ENCODE assay signal across 24 mouse cellular contexts in the genomic region with DNA sequence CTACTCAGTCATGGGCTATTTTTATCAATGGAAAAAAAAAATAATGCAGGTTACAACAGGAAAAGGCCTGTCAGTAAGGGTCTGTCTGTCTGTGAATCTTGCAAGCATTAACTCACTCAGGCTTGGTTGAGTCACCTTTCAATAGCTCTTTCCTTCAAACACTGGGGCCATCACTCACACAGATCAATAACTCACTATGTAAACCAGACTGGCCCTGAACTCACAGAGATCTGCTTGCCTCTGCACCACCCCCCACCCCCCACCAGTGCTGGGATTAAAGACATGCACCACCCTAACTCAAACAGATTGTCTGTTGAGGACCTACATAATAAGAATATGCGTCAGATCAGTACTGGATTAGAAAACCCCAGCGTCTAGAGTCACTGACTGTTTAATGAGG.
"Had no signal": no experiment of that assay in that cellular context is flagged by ENCODE, and none has a peak within 500 bp of the region (broad histone marks: within the 10 kb centered on the region; RNA-seq: fewer than 3 reads in every experiment).

No protein-coding gene starts in this region.

- H3K9ac ChIP-seq: heart, embryonic 12.5 days; hindbrain, embryonic 12.5 days; hindbrain, embryonic 15.5 days; kidney, embryonic 15.5 days; limb, embryonic 13.5 days; limb, embryonic 15.5 days had no signal

- H3K4me2 ChIP-seq: heart, embryonic 12.5 days; hindbrain, embryonic 12.5 days; hindbrain, embryonic 15.5 days; kidney, embryonic 15.5 days; limb, embryonic 13.5 days; limb, embryonic 15.5 days had no signal

- H3K9me3 ChIP-seq: heart, embryonic 10.5 days; heart, embryonic 12.5 days; hindbrain, embryonic 12.5 days; kidney, embryonic 15.5 days; limb, embryonic 13.5 days; limb, embryonic 15.5 days had no signal

- H3K27ac ChIP-seq: gastrocnemius, adult 2 months; heart, embryonic 10.5 days; hindbrain, embryonic 12.5 days; hindbrain, embryonic 15.5 days; hindbrain, postnatal 0 days; kidney, embryonic 15.5 days; kidney, postnatal 0 days; limb, embryonic 13.5 days; limb, embryonic 15.5 days had no signal

- DNase-seq: gastrocnemius, adult 2 months; gastrocnemius, postnatal 10 days; gastrocnemius, postnatal 25 days; heart, adult 18-20 months; heart, postnatal 10 days; kidney, adult 11 months; kidney, adult 2 months; kidney, adult 9 months; kidney, postnatal 14 days; kidney, postnatal 36 days; layer of hippocampus, adult 9-11 months; layer of hippocampus, postnatal 36 days; left cerebral cortex, postnatal 4 days had no signal

- H3K27me3 ChIP-seq: heart, embryonic 12.5 days; hindbrain, embryonic 12.5 days; hindbrain, embryonic 15.5 days; kidney, embryonic 15.5 days; limb, embryonic 13.5 days; limb, embryonic 15.5 days had no signal

- ATAC-seq: forebrain, embryonic 16.5 days; hindbrain, postnatal 0 days; intestine, embryonic 16.5 days had no signal

- H3K4me1 ChIP-seq: heart, embryonic 10.5 days; heart, embryonic 12.5 days; hindbrain, embryonic 12.5 days; limb, embryonic 13.5 days; limb, embryonic 15.5 days had no signal

- H3K36me3 ChIP-seq: heart, embryonic 10.5 days; heart, embryonic 12.5 days; hindbrain, embryonic 12.5 days; hindbrain, embryonic 15.5 days; kidney, embryonic 15.5 days; limb, embryonic 13.5 days; limb, embryonic 15.5 days had no signal

- H3K4me3 ChIP-seq: gastrocnemius, adult 2 months; heart, embryonic 10.5 days; heart, embryonic 12.5 days; hindbrain, embryonic 12.5 days; hindbrain, embryonic 15.5 days; kidney, embryonic 15.5 days; limb, embryonic 13.5 days; limb, embryonic 15.5 days had no signal
